Mouse (Mus musculus): ENCODE results near the gene Tpk1. TPM values are rescaled to one million over a fixed set of nuclear protein-coding genes. Genes with fewer than 3 reads are reported as not detected.

The Tpk1 gene
- polyA plus RNA-seq (2012; rRNA removed) = 3.6 and 4.0 TPM in 2 replicates

DNA sequence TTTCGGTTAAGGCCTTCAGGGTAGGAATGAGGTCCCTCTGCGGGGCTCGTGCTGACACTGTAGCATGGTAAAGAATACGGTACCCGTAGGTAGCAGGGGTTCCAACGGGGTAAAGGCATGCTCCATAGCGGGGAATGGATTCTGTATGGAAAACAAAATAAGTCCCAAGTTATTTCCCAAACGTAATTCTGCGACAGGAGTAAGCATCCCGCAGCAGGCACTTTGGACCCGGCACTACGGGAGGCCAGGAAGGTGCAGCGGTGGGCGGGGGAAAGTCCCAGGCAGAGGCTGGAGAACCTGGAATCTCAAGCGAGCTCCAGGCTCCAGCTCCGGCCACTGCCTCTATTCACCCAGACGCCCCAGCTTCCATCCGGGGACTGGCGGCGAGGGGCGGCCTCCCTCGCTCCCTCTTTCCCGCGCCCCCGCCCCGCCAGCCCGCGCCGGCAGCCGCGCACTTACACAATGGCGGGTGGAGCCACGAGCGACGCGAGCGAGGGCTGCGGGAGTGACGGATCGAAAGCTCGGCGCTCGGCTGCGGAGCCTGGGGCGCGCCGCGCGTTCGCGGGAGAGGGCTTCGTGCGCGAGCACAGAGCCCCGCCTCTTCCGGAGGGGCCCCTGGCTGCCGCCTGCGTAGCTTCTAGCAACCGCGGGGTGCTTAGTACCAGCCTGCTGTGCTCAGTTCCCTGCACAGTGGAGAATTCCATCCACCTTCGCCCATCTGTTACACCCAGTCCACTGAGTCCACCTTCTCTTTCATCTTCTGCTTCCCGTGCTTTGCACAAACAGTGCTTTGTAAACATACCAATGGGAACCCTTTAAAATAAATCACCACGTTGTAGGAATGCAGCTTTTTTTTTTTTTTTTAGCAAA is at the start of gene Tpk1:
Gene Tpk1 (minus strand): TSS at position 602 of the 870 bp plus-strand sequence.

DNA sequence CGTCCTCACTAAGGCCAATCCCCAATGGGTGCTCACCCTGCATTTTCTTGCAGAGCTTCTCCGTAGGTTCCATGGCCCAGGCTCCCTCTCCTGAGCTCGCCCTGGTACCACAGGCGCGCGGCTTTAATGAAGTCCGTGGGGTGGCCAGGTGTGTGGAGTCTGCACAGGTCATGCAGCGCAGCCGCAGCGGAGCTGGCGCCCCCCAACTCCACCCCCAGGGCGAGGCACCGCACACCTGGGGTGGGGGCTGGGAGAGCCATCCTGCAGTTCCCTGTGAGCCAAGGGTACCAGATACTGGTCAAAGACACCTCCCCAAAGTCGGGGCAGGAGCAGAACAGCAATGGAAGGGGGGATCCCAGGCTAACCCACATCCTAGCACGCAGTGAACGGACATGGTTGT is 356.6 kb downstream of the Tpk1 start, which contains the start of gene Nobox:
Gene Nobox (minus strand): TSS at position 101 of the 400 bp plus-strand sequence.

Measured in central nervous system, embryonic 14 days (tissue).